Mouse (Mus musculus): ENCODE measurements around the gene Olfr905. TPM values are rescaled to one million over a fixed set of nuclear protein-coding genes. Genes with fewer than 3 reads are reported as not detected.

The Olfr905 gene
- total RNA-seq (2021), result not detected
- long read RNA-seq, experiment 1, result 0 reads
- long read RNA-seq, experiment 2, result 0 reads

DNA sequence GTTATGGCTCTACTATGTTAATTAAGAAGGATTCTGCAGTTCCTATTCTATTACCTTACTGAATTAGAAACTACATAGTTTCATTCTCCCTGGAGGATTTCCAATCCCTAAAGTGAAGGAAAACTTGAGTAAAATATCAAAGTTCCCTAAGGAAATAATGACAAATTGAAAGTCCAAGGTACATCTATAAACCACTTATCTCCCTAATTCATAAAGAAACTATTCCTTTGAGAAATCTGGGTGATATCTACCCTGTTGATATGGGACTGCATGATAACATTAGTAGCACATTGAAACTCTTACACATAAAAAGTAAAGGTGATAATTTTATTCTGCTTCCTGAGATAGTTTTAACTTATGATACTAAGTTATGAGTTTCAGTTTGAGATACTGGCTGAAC is at the start of gene Olfr905:
Olfr905 (plus strand) TSS at position 301 of the 400 bp plus-strand sequence.
- no peak for DNase-seq (ENCODE audit: low spot score in 2 of 2)

GRCm38 (mm10) chr9:38423801-38424200 is 47.1 kb upstream of the Olfr905 start:
- no peak for DNase-seq (ENCODE audit: low spot score in 2 of 2)

GRCm38 (mm10) chr9:38427026-38427425 is 43.9 kb upstream of the Olfr905 start:
- DNase-seq (ENCODE audit: low spot score in 2 of 2), result no peak

GRCm38 (mm10) chr9:38429155-38429554 is 41.8 kb upstream of the Olfr905 start, which contains the start of gene Olfr901:
Gene Olfr901, plus strand, starts transcription at chr9:38429455.
- DNase-seq (ENCODE audit: low spot score in 2 of 2), result no peak

DNA sequence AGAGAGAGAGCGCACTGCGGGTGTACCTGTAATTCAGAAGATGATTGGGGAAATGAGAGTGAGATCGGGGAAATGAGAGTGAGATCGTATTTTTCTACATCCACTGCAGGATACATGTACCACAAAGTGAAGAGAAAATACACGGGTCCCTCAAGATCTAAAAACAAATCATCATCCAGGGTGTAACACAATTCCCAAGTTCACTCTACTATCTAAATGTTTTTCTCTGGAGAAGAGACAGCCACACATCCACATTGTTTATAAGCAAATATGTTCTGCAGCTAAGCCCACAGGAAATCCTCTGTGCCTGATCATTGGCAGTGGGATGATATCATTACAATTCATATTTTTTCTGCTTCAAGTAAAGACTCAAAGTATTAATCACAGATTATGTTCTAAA is 23.6 kb upstream of the Olfr905 start, which contains the start of gene Olfr902:
Olfr902 (plus strand) TSS at position 301 of the 400 bp plus-strand sequence.
- DNase-seq (ENCODE audit: low spot score in 2 of 2), result no peak

DNA sequence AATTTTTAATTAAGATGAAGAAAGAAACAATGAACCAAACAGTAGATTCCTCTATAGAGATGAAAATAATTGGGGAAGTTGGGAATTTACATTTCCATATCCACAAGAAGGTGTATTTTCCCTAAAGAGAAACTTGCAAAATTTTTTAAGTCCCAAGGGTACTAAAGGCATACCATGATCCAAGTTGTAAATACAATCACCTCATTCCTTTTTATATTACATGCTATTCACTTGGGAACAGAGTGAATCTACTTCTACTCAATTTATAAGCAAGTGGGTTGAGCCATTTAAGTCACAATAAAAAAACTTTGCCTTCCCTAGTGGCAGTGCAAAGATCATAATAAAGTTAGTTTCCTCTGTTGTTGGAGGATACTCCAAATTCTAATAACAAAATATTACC is 8.1 kb upstream of the Olfr905 start, which contains the start of gene Olfr904:
Olfr904 (plus strand) TSS at position 301 of the 400 bp plus-strand sequence.
- no peak for DNase-seq (ENCODE audit: low spot score in 2 of 2)

DNA sequence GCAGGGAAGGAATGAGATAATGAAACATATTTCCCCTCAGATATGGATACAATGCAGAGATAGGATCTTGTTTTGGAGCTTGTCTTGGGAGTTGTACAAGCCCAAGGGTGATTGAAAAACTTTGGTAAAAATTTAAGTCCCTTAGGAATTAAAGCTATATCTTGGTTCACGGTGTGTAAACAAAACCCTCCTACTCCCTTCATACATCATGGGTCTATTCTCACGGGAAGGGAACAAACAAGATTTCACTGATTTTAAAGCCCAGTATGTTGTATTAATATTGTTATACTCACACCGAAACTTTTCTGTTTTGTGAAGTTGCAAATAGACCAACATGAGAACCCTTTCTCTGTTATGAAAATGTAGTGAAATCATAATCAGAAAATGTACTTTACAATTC is 15.9 kb downstream of the Olfr905 start, which contains the start of gene Olfr906:
Olfr906 (plus strand) TSS at position 301 of the 400 bp plus-strand sequence.
- DNase-seq (ENCODE audit: low spot score in 2 of 2), result no peak

GRCm38 (mm10) chr9:38495501-38495900 is 24.6 kb downstream of the Olfr905 start, which contains the start of gene Olfr907:
Gene Olfr907, plus strand, starts transcription at chr9:38495801.
- DNase-seq (ENCODE audit: low spot score in 2 of 2), result no peak

GRCm38 (mm10) chr9:38512353-38512752 is 41.4 kb downstream of the Olfr905 start:
- DNase-seq (ENCODE audit: low spot score in 2 of 2), result no peak

DNA sequence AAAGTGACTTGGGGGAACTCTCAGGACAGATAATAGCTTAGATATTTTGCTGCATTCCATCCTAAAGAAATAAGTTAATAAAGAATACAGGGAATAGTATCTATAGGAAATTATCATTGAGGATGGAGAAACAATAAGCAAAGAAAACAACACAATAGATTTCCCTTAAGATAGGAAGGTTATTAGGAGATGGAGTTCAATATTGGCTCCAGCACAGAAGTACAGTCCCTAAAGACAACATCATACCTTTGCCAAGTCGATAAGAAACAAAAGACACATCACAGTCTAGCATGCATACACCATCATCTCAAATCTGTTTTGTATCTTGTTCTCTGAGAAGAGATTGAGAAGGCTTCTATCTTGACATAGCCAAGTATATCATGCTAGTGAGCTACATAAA is 50.4 kb downstream of the Olfr905 start, which contains the start of gene Olfr911-ps1:
Olfr911-ps1 (plus strand) TSS at position 301 of the 400 bp plus-strand sequence.
- no peak for DNase-seq (ENCODE audit: low spot score in 2 of 2)

Other genes with a start within 250 kb of the Olfr905 start
- gene Olfr143, start 218.3 kb upstream of the Olfr905 start, total RNA-seq (2021), result not detected
- not detected for gene Olfr895, start 203.3 kb upstream of the Olfr905 start, total RNA-seq (2021)
- gene Olfr896-ps1, start 180.0 kb upstream of the Olfr905 start, total RNA-seq (2021), result not detected
- gene Olfr25, start 142.0 kb upstream of the Olfr905 start, total RNA-seq (2021), result not detected
- gene Olfr898, start 122.7 kb upstream of the Olfr905 start, total RNA-seq (2021), result not detected
- gene Olfr250, start 104.2 kb upstream of the Olfr905 start, total RNA-seq (2021), result not detected
- gene Olfr251, start 94.0 kb upstream of the Olfr905 start, total RNA-seq (2021), result not detected
- gene Olfr147, start 69.4 kb upstream of the Olfr905 start, total RNA-seq (2021), result not detected
- gene Olfr901, start 41.7 kb upstream of the Olfr905 start, total RNA-seq (2021), result not detected
- not detected for gene Olfr902, start 23.5 kb upstream of the Olfr905 start, total RNA-seq (2021)
- not detected for gene Olfr904, start 8.0 kb upstream of the Olfr905 start, total RNA-seq (2021)
- not detected for gene Olfr906, start 16.0 kb downstream of the Olfr905 start, total RNA-seq (2021)
- gene Olfr907, start 24.7 kb downstream of the Olfr905 start, total RNA-seq (2021), result not detected
- gene Olfr911-ps1, start 50.5 kb downstream of the Olfr905 start, total RNA-seq (2021), result not detected
- not detected for gene Olfr910, start 66.7 kb downstream of the Olfr905 start, total RNA-seq (2021)
- gene Olfr912, start 109.1 kb downstream of the Olfr905 start, total RNA-seq (2021), result not detected
- gene Olfr913, start 121.7 kb downstream of the Olfr905 start, total RNA-seq (2021), result not detected
- not detected for gene Olfr914, start 134.0 kb downstream of the Olfr905 start, total RNA-seq (2021)
- not detected for gene Olfr916, start 188.8 kb downstream of the Olfr905 start, total RNA-seq (2021)
- gene Olfr917, start 194.7 kb downstream of the Olfr905 start, total RNA-seq (2021), result not detected
- gene Olfr918, start 203.5 kb downstream of the Olfr905 start, total RNA-seq (2021), result not detected
- gene Olfr919, start 232.6 kb downstream of the Olfr905 start, total RNA-seq (2021), result not detected
- gene Vwa5a, start 247.2 kb downstream of the Olfr905 start, total RNA-seq (2021), result 1 to 10 TPM; 7.8 to 9.8 TPM

All from layer of hippocampus, postnatal 14 days (tissue).